Mouse (Mus musculus) central nervous system, embryonic 14 days (tissue): ENCODE data around the gene Gm3383. TPM values are rescaled to one million over a fixed set of nuclear protein-coding genes. Genes with fewer than 3 reads are reported as not detected.

ENCODE experiments used
- polyA plus RNA-seq: library from polyadenylated mRNA; depleted of rRNA; stranded (reverse); fragments of >200 nt; gene quantifications from 2 replicates; pipeline ENCODE4 v1.2.3, GENCODE M21; 2012; rRNA removed

Gene Gm3383
- 6.3 and 10.0 TPM in 2 replicates for polyA plus RNA-seq

GRCm38 (mm10) chr14:5807882-5808281, at the start of gene Gm3383:
TSS of gene Gm3383 (minus strand) at chr14:5807982.

GRCm38 (mm10) chr14:5830229-5830628, 22.4 kb upstream of the Gm3383 start, which contains the start of gene Gm3424:
TSS of gene Gm3424 (minus strand) at chr14:5830329.

GRCm38 (mm10) chr14:5741477-5741876, 66.3 kb downstream of the Gm3383 start, which contains the start of gene Gm3373:
TSS of gene Gm3373 (minus strand) at chr14:5741577.

GRCm38 (mm10) chr14:5687357-5687756, 120.4 kb downstream of the Gm3383 start, which contains the start of gene Gm9603:
TSS of gene Gm9603 (minus strand) at chr14:5687457.

GRCm38 (mm10) chr14:5632928-5633327, 174.9 kb downstream of the Gm3383 start, which contains the start of gene Gm8265:
TSS of gene Gm8265 (minus strand) at chr14:5633028.

Other genes with a start within 250 kb of the Gm3383 start
- not detected in 2 replicates for gene Gm8265, start 175.0 kb downstream of the Gm3383 start, polyA plus RNA-seq
- not detected in 2 replicates for gene Gm9603, start 120.5 kb downstream of the Gm3383 start, polyA plus RNA-seq
- gene Gm3373, start 66.4 kb downstream of the Gm3383 start, polyA plus RNA-seq = 2.1 and 2.3 TPM in 2 replicates
- gene Gm3424, start 22.3 kb upstream of the Gm3383 start, polyA plus RNA-seq = not detected in 2 replicates
- 0.60 and 0.64 TPM in 2 replicates for gene Gm8237, start 72.4 kb upstream of the Gm3383 start, polyA plus RNA-seq
- 2.0 and 2.2 TPM in 2 replicates for gene Gm3248, start 153.8 kb upstream of the Gm3383 start, polyA plus RNA-seq
- gene Gm3453, start 171.2 kb upstream of the Gm3383 start, polyA plus RNA-seq = not detected in 2 replicates